Mouse (Mus musculus) cerebellum, adult 2 months (tissue): ENCODE results near the gene Chrm3.

Experiments used
- CTCF ChIP-seq: fragments of 200-500 bp; IDR thresholded peaks from 2 replicates; pipeline ENCODE4 v1.5.1; 2011; ENCODE audit warnings: low read depth, mild to moderate bottlenecking, control low read depth, low read length, moderate library complexity, borderline replicate concordance; ENCODE audit not compliant: insufficient read depth
- POLR2A ChIP-seq: fragments of 200-500 bp; IDR thresholded peaks from 2 replicates; pipeline ENCODE4 v1.6.1; 2011; ENCODE audit warnings: low read length, control low read depth, borderline replicate concordance; ENCODE audit not compliant: insufficient read depth

GRCm38 (mm10) chr13:10344362-10344761 lies 16.3 kb downstream of the Chrm3 start:
- no peak for TF ChIP-seq POLR2A
- TF ChIP-seq CTCF = no peak
